Mouse (Mus musculus): ENCODE results near the gene Ppp1r14c. TPM values are rescaled to one million over a fixed set of nuclear protein-coding genes. Genes with fewer than 3 reads are reported as not detected.
A peak's percentile ranks its signal among the peaks of the same experiment; 100 is the strongest.

Gene Ppp1r14c
- polyA plus RNA-seq, 1 experiment from 2014 or later, result 13.6 TPM

GRCm38 (mm10) chr10:3359531-3359930 lies 6.3 kb upstream of the Ppp1r14c start:
- H3K4me1 ChIP-seq (replicated peaks; ENCODE audit: control insufficient read depth, insufficient read depth, low read length), result no peaks in the 10 kb centered on the region
- no peak overlapping the region for H3K4me3 ChIP-seq (ENCODE audit: low read depth, low read length)
- ATAC-seq (ENCODE audit: low FRiP score), result no peak
- H3K36me3 ChIP-seq (ENCODE audit: control insufficient read depth, insufficient read depth, low read length), result no peaks in the 10 kb centered on the region
- no peak overlapping the region for H3K9ac ChIP-seq (ENCODE audit: low read depth, low read length)
- H3K9me3 ChIP-seq (ENCODE audit: control insufficient read depth, low read length), result no peaks in the 10 kb centered on the region
- no peaks in the 10 kb centered on the region for H3K27me3 ChIP-seq (ENCODE audit: control insufficient read depth, insufficient read depth, low read length)
- no peak overlapping the region for H3K4me2 ChIP-seq (replicated peaks; ENCODE audit: low read depth, low read length)
- no peak overlapping the region for H3K27ac ChIP-seq (ENCODE audit: low read depth, low read length)
- DNase-seq (ENCODE audit: low spot score), result no peak
- WGBS, result 40% methylated on average over 1 of the region's 1 CpGs

GRCm38 (mm10) chr10:3365671-3366035 lies 204 bp upstream of the Ppp1r14c start:
- no peak; the same call in 1 of the 2 replicates for ATAC-seq (ENCODE audit: low FRiP score)
- H3K27me3 ChIP-seq (ENCODE audit: control insufficient read depth, insufficient read depth, low read length), result no peaks in the 10 kb centered on the region
- H3K4me2 ChIP-seq (replicated peaks; ENCODE audit: low read depth, low read length), result peak overlapping the region; percentile 57
- no peaks in the 10 kb centered on the region for H3K9me3 ChIP-seq (ENCODE audit: control insufficient read depth, low read length)
- no peak overlapping the region for H3K9ac ChIP-seq (ENCODE audit: low read depth, low read length)
- H3K4me3 ChIP-seq (ENCODE audit: low read depth, low read length), result peak overlapping the region; percentile 39
- no peak overlapping the region for H3K27ac ChIP-seq (ENCODE audit: low read depth, low read length)
- WGBS, result 20% methylated on average over 5 of the region's 5 CpGs
- no peak for DNase-seq (ENCODE audit: low spot score)
- H3K36me3 ChIP-seq (ENCODE audit: control insufficient read depth, insufficient read depth, low read length), result no peaks in the 10 kb centered on the region
- no peaks in the 10 kb centered on the region for H3K4me1 ChIP-seq (replicated peaks; ENCODE audit: control insufficient read depth, insufficient read depth, low read length)

GRCm38 (mm10) chr10:3366870-3367431 lies 1.1 kb downstream of the Ppp1r14c start:
- Histone ChIP-seq H3K27me3 (ENCODE audit: control insufficient read depth, insufficient read depth, low read length) (no peaks in the 10 kb centered on the region), H3K27ac (ENCODE audit: low read depth, low read length) (no peak overlapping the region), H3K9ac (ENCODE audit: low read depth, low read length) (peak overlapping the region; percentile 45), H3K4me2 (replicated peaks; ENCODE audit: low read depth, low read length) (peak overlapping the region; percentile 57), H3K9me3 (ENCODE audit: control insufficient read depth, low read length) (no peaks in the 10 kb centered on the region), H3K4me3 (ENCODE audit: low read depth, low read length) (peak overlapping the region; percentile 39), H3K36me3 (ENCODE audit: control insufficient read depth, insufficient read depth, low read length) (no peaks in the 10 kb centered on the region), H3K4me1 (replicated peaks; ENCODE audit: control insufficient read depth, insufficient read depth, low read length) (no peaks in the 10 kb centered on the region)
- DNase-seq (ENCODE audit: low spot score) (peak; percentile 42), ATAC-seq (ENCODE audit: low FRiP score) (peak; percentile 65)
- 3% methylated on average over 26 of the region's 26 CpGs for WGBS

- H3K4me1 ChIP-seq (replicated peaks; ENCODE audit: control insufficient read depth, insufficient read depth, low read length), result no peaks in the 10 kb centered on the region
- DNase-seq (ENCODE audit: low spot score) (no peak), ATAC-seq (ENCODE audit: low FRiP score) (no peak)
- WGBS, result 32% methylated on average over 11 of the region's 11 CpGs
- H3K36me3 ChIP-seq (ENCODE audit: control insufficient read depth, insufficient read depth, low read length), result no peaks in the 10 kb centered on the region
- peak overlapping the region; percentile 45; the same call in 1 of the 2 replicates for H3K9ac ChIP-seq (ENCODE audit: low read depth, low read length)
- H3K9me3 ChIP-seq (ENCODE audit: control insufficient read depth, low read length), result no peaks in the 10 kb centered on the region
- peak overlapping the region; percentile 57 for H3K4me2 ChIP-seq (replicated peaks; ENCODE audit: low read depth, low read length)
- no peak overlapping the region for H3K27ac ChIP-seq (ENCODE audit: low read depth, low read length)
- H3K4me3 ChIP-seq (ENCODE audit: low read depth, low read length), result peak overlapping the region; percentile 39
- no peaks in the 10 kb centered on the region for H3K27me3 ChIP-seq (ENCODE audit: control insufficient read depth, insufficient read depth, low read length)
Measured at GRCm38 (mm10) chr10:3367440-3367839, 1.6 kb downstream of the Ppp1r14c start.

- WGBS, result 65% methylated on average over 3 of the region's 3 CpGs
- ATAC-seq (ENCODE audit: low FRiP score) (no peak), DNase-seq (ENCODE audit: low spot score) (no peak)
- Histone ChIP-seq H3K27me3 (ENCODE audit: control insufficient read depth, insufficient read depth, low read length) (no peaks in the 10 kb centered on the region), H3K4me2 (replicated peaks; ENCODE audit: low read depth, low read length) (no peak overlapping the region), H3K9ac (ENCODE audit: low read depth, low read length) (no peak overlapping the region), H3K27ac (ENCODE audit: low read depth, low read length) (no peak overlapping the region), H3K9me3 (ENCODE audit: control insufficient read depth, low read length) (no peaks in the 10 kb centered on the region), H3K4me3 (ENCODE audit: low read depth, low read length) (no peak overlapping the region), H3K4me1 (replicated peaks; ENCODE audit: control insufficient read depth, insufficient read depth, low read length) (no peaks in the 10 kb centered on the region), H3K36me3 (ENCODE audit: control insufficient read depth, insufficient read depth, low read length) (no peaks in the 10 kb centered on the region)
Measured at GRCm38 (mm10) chr10:3383176-3383575, 17.3 kb downstream of the Ppp1r14c start.

GRCm38 (mm10) chr10:3392251-3392650 lies 26.4 kb downstream of the Ppp1r14c start:
- H3K9ac ChIP-seq (ENCODE audit: low read depth, low read length), result no peak overlapping the region
- ATAC-seq (ENCODE audit: low FRiP score), result no peak
- no peak overlapping the region for H3K27ac ChIP-seq (ENCODE audit: low read depth, low read length)
- no peak overlapping the region for H3K4me2 ChIP-seq (replicated peaks; ENCODE audit: low read depth, low read length)
- DNase-seq (ENCODE audit: low spot score), result no peak
- no peaks in the 10 kb centered on the region for H3K27me3 ChIP-seq (ENCODE audit: control insufficient read depth, insufficient read depth, low read length)
- WGBS, result 94% methylated on average over 4 of the region's 4 CpGs
- H3K36me3 ChIP-seq (ENCODE audit: control insufficient read depth, insufficient read depth, low read length), result no peaks in the 10 kb centered on the region
- no peak overlapping the region for H3K4me3 ChIP-seq (ENCODE audit: low read depth, low read length)
- H3K4me1 ChIP-seq (replicated peaks; ENCODE audit: control insufficient read depth, insufficient read depth, low read length), result no peaks in the 10 kb centered on the region
- no peaks in the 10 kb centered on the region for H3K9me3 ChIP-seq (ENCODE audit: control insufficient read depth, low read length)

- H3K27ac ChIP-seq (ENCODE audit: low read depth, low read length), result no peak overlapping the region
Measured at GRCm38 (mm10) chr10:3393548-3393947, 27.7 kb downstream of the Ppp1r14c start.

GRCm38 (mm10) chr10:3394193-3394592 lies 28.3 kb downstream of the Ppp1r14c start:
- WGBS, result 64% methylated on average over 5 of the region's 5 CpGs

More at GRCm38 (mm10) chr10:3393548-3393947, 27.7 kb downstream of the Ppp1r14c start:
- Histone ChIP-seq H3K4me3 (ENCODE audit: low read depth, low read length) (no peak overlapping the region), H3K4me1 (replicated peaks; ENCODE audit: control insufficient read depth, insufficient read depth, low read length) (no peaks in the 10 kb centered on the region), H3K9me3 (ENCODE audit: control insufficient read depth, low read length) (no peaks in the 10 kb centered on the region), H3K9ac (ENCODE audit: low read depth, low read length) (no peak overlapping the region), H3K4me2 (replicated peaks; ENCODE audit: low read depth, low read length) (no peak overlapping the region), H3K27me3 (ENCODE audit: control insufficient read depth, insufficient read depth, low read length) (no peaks in the 10 kb centered on the region), H3K36me3 (ENCODE audit: control insufficient read depth, insufficient read depth, low read length) (no peaks in the 10 kb centered on the region)
- DNase-seq (ENCODE audit: low spot score) (no peak), ATAC-seq (ENCODE audit: low FRiP score) (no peak)
- 90% methylated on average over 4 of the region's 4 CpGs for WGBS

GRCm38 (mm10) chr10:3394671-3395288 lies 28.9 kb downstream of the Ppp1r14c start:
- no peaks in the 10 kb centered on the region for H3K4me1 ChIP-seq (replicated peaks; ENCODE audit: control insufficient read depth, insufficient read depth, low read length)
- 82% methylated on average over 4 of the region's 4 CpGs for WGBS

More at GRCm38 (mm10) chr10:3394193-3394592, 28.3 kb downstream of the Ppp1r14c start:
- Histone ChIP-seq H3K4me1 (replicated peaks; ENCODE audit: control insufficient read depth, insufficient read depth, low read length) (no peaks in the 10 kb centered on the region), H3K9ac (ENCODE audit: low read depth, low read length) (no peak overlapping the region), H3K4me2 (replicated peaks; ENCODE audit: low read depth, low read length) (no peak overlapping the region), H3K27ac (ENCODE audit: low read depth, low read length) (no peak overlapping the region), H3K27me3 (ENCODE audit: control insufficient read depth, insufficient read depth, low read length) (no peaks in the 10 kb centered on the region), H3K9me3 (ENCODE audit: control insufficient read depth, low read length) (no peaks in the 10 kb centered on the region), H3K4me3 (ENCODE audit: low read depth, low read length) (no peak overlapping the region), H3K36me3 (ENCODE audit: control insufficient read depth, insufficient read depth, low read length) (no peaks in the 10 kb centered on the region)
- ATAC-seq (ENCODE audit: low FRiP score) (no peak), DNase-seq (ENCODE audit: low spot score) (no peak)

More at GRCm38 (mm10) chr10:3394671-3395288, 28.9 kb downstream of the Ppp1r14c start:
- Histone ChIP-seq H3K4me3 (ENCODE audit: low read depth, low read length) (no peak overlapping the region), H3K27me3 (ENCODE audit: control insufficient read depth, insufficient read depth, low read length) (no peaks in the 10 kb centered on the region), H3K36me3 (ENCODE audit: control insufficient read depth, insufficient read depth, low read length) (no peaks in the 10 kb centered on the region), H3K9me3 (ENCODE audit: control insufficient read depth, low read length) (no peaks in the 10 kb centered on the region), H3K9ac (ENCODE audit: low read depth, low read length) (no peak overlapping the region), H3K4me2 (replicated peaks; ENCODE audit: low read depth, low read length) (no peak overlapping the region), H3K27ac (ENCODE audit: low read depth, low read length) (no peak overlapping the region)
- DNase-seq (ENCODE audit: low spot score), result no peak
- no peak for ATAC-seq (ENCODE audit: low FRiP score)
